Mouse (Mus musculus) forebrain, postnatal 0 days (tissue): ENCODE results near the gene Hps6. TPM values are rescaled to one million over a fixed set of nuclear protein-coding genes. Genes with fewer than 3 reads are reported as not detected.

Source experiments
- ATAC-seq: fragments of 200-750 bp; cut with Nextera tagmentation; 2 replicates; pipeline ENCODE4 v1.8.0; 2017; ENCODE audit warnings: mild to moderate bottlenecking, moderate library complexity
- DNase-seq: peaks from one replicate; pipeline ENCODE4 v3.0.0-alpha.2; 2015
- H3K27ac ChIP-seq: fragments of 300-500 bp; sonication (generic); 2 replicates; pipeline ENCODE4 v1.5.1; 2014; ENCODE audit warnings: low read depth, mild to moderate bottlenecking, antibody characterized with exemption, low read length, moderate library complexity, mixed read lengths
- H3K27me3 ChIP-seq: fragments of 300-500 bp; sonication (generic); 2 replicates; pipeline ENCODE4 v1.6.1; 2014; ENCODE audit warnings: mild to moderate bottlenecking, low read length, mixed read lengths; ENCODE audit not compliant: insufficient read depth
- H3K36me3 ChIP-seq: fragments of 300-500 bp; sonication (generic); 2 replicates; pipeline ENCODE4 v1.6.1; 2014; ENCODE audit warnings: mild to moderate bottlenecking, moderate library complexity; ENCODE audit not compliant: insufficient read depth
- H3K4me1 ChIP-seq: fragments of 300-500 bp; sonication (generic); 2 replicates; pipeline ENCODE4 v1.6.1; 2014; ENCODE audit warnings: antibody characterized with exemption; ENCODE audit not compliant: insufficient read depth
- H3K4me2 ChIP-seq: fragments of 300-500 bp; sonication (generic); 2 replicates; pipeline ENCODE4 v1.6.1; 2014; ENCODE audit warnings: low read depth, mild to moderate bottlenecking, moderate library complexity
- H3K4me3 ChIP-seq: fragments of 300-500 bp; sonication (generic); 2 replicates; pipeline ENCODE4 v1.5.1; 2014; ENCODE audit warnings: low read depth, low read length, mixed read lengths
- H3K9ac ChIP-seq: fragments of 300-500 bp; sonication (generic); 2 replicates; pipeline ENCODE4 v1.6.1; 2014; ENCODE audit warnings: mild to moderate bottlenecking
- H3K9me3 ChIP-seq: fragments of 300-500 bp; sonication (generic); 2 replicates; pipeline ENCODE4 v1.6.1; 2016; ENCODE audit warnings: low read length
- CTCF ChIP-seq: sonication (generic); IDR thresholded peaks from 2 replicates; pipeline ENCODE4 v1.5.1; 2016; ENCODE audit warnings: antibody characterized with exemption, control low read depth, low read depth
- WGBS: fragments of 180-500 bp; shearing (Covaris S2); extraction: QIAGEN DNeasy Blood & Tissue Kit; methylation state at CpG from one replicate; pipeline ENCODE4 v1.1.7; 2014; 5-methylcytosine and 5-hydroxymethylcytosine counted together
- polyA plus RNA-seq: library from polyadenylated mRNA; unstranded; fragments of >200 nt; fragmentation: Nextera tagmentation; extraction: Ambion mirVana; gene quantifications from 2 replicates; pipeline ENCODE4 v1.2.1, GENCODE M21; 2015
- total RNA-seq: library from RNA; depleted of rRNA; stranded (reverse); fragments of >200 nt; gene quantifications from 2 replicates; pipeline ENCODE4 v1.2.3, GENCODE M21; 2014

Hps6 gene
- total and polyA plus RNA-seq, 2 experiments from 2014 or later: 4.6 to 5.3 TPM

DNA sequence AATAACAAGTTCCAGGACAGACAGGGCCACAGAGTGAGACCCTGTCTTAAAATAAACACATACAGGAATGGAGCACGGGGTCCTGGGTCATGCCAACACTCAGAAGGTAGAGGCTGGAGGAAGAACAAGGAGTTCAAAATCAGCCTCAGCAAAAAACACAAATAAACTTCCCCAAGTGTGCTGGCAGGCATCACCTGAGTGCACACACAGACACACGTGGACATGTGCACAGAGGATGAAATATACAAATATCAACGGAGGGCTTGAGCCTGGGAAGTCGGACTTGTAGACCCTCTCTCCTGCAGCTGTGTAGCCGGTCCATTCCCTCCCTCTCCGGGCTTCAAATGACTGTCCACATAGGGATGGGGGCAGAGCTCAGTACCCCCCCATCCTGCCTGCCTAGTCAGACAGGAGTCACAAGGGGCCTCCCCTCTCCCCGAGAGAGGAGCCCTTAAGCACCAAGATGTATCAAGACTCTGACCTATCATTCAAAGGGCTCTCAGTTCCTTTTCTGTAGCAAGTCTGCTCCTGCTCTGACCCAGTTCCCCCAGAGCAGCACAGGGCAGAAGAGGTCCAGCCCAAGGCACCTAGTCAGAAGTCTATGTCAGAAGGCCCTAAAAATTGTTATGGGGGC is 38.1 kb downstream of the Hps6 start:
- Histone ChIP-seq H3K27ac (peak overlapping the region; percentile 98), H3K4me3 (peak overlapping the region; percentile 92), H3K9ac (peak overlapping the region; percentile 95), H3K36me3 (peaks cover 2% of the 10 kb centered on the region; the same call in 1 of the 2 replicates), H3K4me2 (peak overlapping the region; percentile 87), H3K4me1 (peaks cover 58% of the 10 kb centered on the region), H3K9me3 (no peaks in the 10 kb centered on the region), H3K27me3 (no peaks in the 10 kb centered on the region)
- DNase-seq (no peak), ATAC-seq (no peak)
- 7% methylated on average over 7 of the region's 7 CpGs for WGBS
- no peak for TF ChIP-seq CTCF

DNA sequence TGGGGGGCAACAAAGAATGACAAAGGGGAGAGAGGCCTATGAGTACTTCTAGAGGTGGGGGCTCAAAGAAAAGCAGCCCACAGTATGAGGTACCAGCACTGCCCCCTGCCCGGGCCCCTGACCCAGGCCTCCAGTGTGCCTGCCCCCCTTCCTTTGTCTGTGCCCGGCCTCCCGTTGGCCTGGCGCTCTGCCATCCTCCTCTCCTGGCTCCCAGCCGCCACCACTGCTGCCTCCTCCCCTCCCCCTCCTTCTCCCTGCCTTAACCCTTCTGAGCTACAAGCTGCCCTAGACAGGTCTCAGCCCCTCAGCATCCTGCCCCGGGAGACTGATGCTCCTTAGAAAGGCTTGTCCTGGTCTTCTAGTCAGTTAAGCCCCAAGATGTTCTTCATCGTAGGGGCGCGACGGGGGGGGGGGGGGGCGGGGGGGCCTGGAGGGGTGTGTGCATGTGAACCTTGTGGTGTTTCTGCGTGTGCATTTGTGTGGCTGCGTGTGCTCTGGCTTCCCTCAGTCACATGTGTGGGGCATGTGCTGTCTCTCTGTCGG is 38.7 kb downstream of the Hps6 start:
- H3K27ac ChIP-seq: peak overlapping the region; percentile 98
- no peaks in the 10 kb centered on the region for H3K9me3 ChIP-seq
- H3K36me3 ChIP-seq: no peaks in the 10 kb centered on the region
- WGBS: 1% methylated on average over 12 of the region's 14 CpGs
- H3K4me3 ChIP-seq: peak overlapping the region; percentile 92
- H3K27me3 ChIP-seq: no peaks in the 10 kb centered on the region
- peak overlapping the region; percentile 87 for H3K4me2 ChIP-seq
- no peak for TF ChIP-seq CTCF
- ATAC-seq (peak; percentile 7; the same call in 1 of the 2 replicates), DNase-seq (peak; percentile 81)
- peak overlapping the region; percentile 95 for H3K9ac ChIP-seq
- H3K4me1 ChIP-seq: peaks cover 54% of the 10 kb centered on the region

GRCm38 (mm10) chr19:46042476-46043011 is 39.2 kb downstream of the Hps6 start:
- 2% methylated on average over 6 of the region's 6 CpGs for WGBS
- peaks cover 49% of the 10 kb centered on the region for H3K4me1 ChIP-seq
- no peaks in the 10 kb centered on the region for H3K9me3 ChIP-seq
- peak; percentile 43 for ATAC-seq
- peak overlapping the region; percentile 87 for H3K4me2 ChIP-seq
- no peaks in the 10 kb centered on the region for H3K27me3 ChIP-seq
- H3K27ac ChIP-seq: peak overlapping the region; percentile 98
- no peak for TF ChIP-seq CTCF
- peak overlapping the region; percentile 95 for H3K9ac ChIP-seq
- H3K4me3 ChIP-seq: peak overlapping the region; percentile 92
- DNase-seq: peak; percentile 71
- H3K36me3 ChIP-seq: no peaks in the 10 kb centered on the region

DNA sequence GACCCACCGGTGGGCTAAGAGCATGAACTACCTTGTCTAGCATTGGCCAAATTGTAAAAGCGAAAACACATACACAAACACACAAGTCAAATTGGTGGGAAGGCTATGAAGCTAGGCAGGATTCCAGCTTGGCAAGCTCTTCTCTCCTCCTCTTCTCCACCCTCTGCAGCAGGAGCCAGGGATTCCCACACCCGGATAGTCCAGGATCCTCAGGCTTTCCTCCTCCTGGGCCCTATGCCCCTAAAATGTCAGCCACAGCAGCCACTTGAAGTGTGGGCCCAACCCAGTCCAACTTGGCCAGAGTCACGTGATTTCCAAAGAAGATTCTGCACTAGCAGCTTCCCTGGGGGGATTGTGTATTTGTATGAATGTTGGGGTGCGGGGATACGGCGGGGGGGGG is 40.1 kb downstream of the Hps6 start:
- H3K27ac ChIP-seq: peak overlapping the region; percentile 98
- H3K4me3 ChIP-seq: peak overlapping the region; percentile 92
- H3K9ac ChIP-seq: peak overlapping the region; percentile 95; the same call in 1 of the 2 replicates
- peaks cover 40% of the 10 kb centered on the region for H3K4me1 ChIP-seq
- 27% methylated on average over 7 of the region's 7 CpGs for WGBS
- H3K4me2 ChIP-seq: peak overlapping the region; percentile 87
- ATAC-seq (no peak), DNase-seq (peak; percentile 33)
- no peaks in the 10 kb centered on the region for H3K27me3 ChIP-seq
- no peaks in the 10 kb centered on the region for H3K36me3 ChIP-seq
- no peaks in the 10 kb centered on the region for H3K9me3 ChIP-seq
- TF ChIP-seq CTCF: no peak

- ATAC-seq: no peak
Observed at GRCm38 (mm10) chr19:46044271-46044992, 41.1 kb downstream of the Hps6 start, which contains the start of gene Pprc1. TSS of gene Pprc1 (plus strand) at chr19:46044886.

DNA sequence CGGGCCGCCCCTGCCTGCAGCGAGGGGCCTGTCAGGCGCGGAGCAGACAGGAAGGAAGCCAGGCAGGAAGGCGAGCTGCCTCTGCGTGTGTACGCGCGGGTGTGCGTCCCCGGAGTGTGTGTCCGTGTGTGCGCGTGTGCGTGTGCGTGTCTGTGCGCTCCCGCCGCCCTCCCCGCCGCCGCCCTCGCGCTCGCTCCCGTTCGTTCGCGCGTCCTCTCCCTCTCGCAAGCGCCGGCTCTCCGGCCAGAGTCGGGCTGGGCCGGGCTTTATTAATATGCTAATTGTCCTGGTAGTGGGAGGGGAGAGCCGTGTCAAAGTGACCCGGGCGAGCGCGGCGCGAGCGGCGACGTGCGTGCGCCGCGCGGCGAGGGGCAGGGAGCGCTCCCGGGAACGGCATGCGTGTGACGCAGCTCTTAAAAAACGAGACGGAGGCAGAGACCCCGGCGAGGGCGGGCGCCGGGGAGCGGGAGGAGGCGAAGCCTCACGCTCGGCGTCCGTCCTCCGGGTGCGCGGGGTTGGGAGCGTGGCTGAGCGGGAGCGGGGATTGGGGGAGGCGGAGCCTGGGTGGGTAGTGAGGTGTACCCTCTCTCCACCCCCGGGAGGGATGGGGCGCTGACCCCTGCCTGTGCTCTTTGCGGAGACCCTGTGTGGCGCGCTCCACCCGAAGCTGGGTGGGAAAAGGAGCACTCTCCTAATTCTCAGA is 41.8 kb downstream of the Hps6 start, which contains the start of gene Ldb1:
Ldb1 (minus strand) TSS at position 222 of the 703 bp plus-strand sequence.
- peak within 1 kb of the TSS; percentile 92 for H3K4me3 ChIP-seq
- peak within 1 kb of the TSS; percentile 87 for H3K4me2 ChIP-seq
- peak; percentile 94 for DNase-seq
- under 1% methylated on average over 65 of the region's 84 CpGs for WGBS
- H3K9ac ChIP-seq: peak within 1 kb of the TSS; percentile 95
- TF ChIP-seq CTCF: no peak
- no peaks in the 10 kb centered on the region for H3K36me3 ChIP-seq
- peaks cover 36% of the 10 kb centered on the region for H3K4me1 ChIP-seq
- H3K9me3 ChIP-seq: no peaks in the 10 kb centered on the region
- ATAC-seq: peak; percentile 87
- no peaks in the 10 kb centered on the region for H3K27me3 ChIP-seq
- peak within 1 kb of the TSS; percentile 98 for H3K27ac ChIP-seq

More at GRCm38 (mm10) chr19:46044271-46044992, 41.1 kb downstream of the Hps6 start, which contains the start of gene Pprc1:
- peak within 1 kb of the TSS; percentile 98 for H3K27ac ChIP-seq
- no peak for TF ChIP-seq CTCF
- no peaks in the 10 kb centered on the region for H3K36me3 ChIP-seq
- peak; percentile 57 for DNase-seq
- H3K9me3 ChIP-seq: no peaks in the 10 kb centered on the region
- peak within 1 kb of the TSS; percentile 87 for H3K4me2 ChIP-seq
- H3K9ac ChIP-seq: peak within 1 kb of the TSS; percentile 95
- 4% methylated on average over 26 of the region's 34 CpGs for WGBS
- peak within 1 kb of the TSS; percentile 92 for H3K4me3 ChIP-seq
- H3K27me3 ChIP-seq: no peaks in the 10 kb centered on the region
- peaks cover 39% of the 10 kb centered on the region for H3K4me1 ChIP-seq
